Comparison of ENCODE assay signal across 8 mouse cellular contexts in the genomic region with DNA sequence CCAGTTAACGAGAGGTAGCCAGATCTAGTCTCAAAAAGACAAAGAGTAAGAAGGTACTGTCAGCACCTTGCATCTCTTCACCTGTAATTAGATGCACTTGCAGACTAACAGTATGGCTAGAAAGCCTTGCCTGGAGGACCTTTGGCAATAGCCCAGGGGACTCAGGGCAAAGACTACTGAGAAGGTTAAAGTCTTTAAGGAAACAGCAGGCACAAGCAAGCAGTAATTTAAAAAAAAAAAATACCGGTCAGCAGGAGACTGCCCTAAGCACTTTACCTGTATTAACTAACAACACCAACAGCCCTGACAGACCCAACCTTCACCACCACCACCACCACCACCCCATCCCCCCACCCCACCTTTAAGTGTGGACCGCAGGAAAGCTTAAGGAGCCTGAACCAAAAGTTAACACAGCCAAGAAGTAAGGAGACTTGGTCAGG. TPM values are rescaled to one million over a fixed set of nuclear protein-coding genes. Genes with fewer than 3 reads are reported as not detected.
DNase-seq lines count a peak whose midpoint lies in the region; ATAC-seq and TF ChIP-seq lines count a peak whose summit lies in the region.
"Not testable (repeated sequence)": the region's sequence is repeated elsewhere in the genome, so short reads cannot be mapped to it uniquely, and the experiment has no call there.

A gene (plus strand): TSS at position 390 of the 440 bp plus-strand sequence.

- H3ac ChIP-seq in myocyte (ENCODE audit: control insufficient read depth, insufficient read length), result peak within 1 kb of the TSS; percentile 62

- peaks cover 50% of the 10 kb centered on the region for H3K79me2 ChIP-seq in myocyte (ENCODE audit: control insufficient read depth, insufficient read depth)

- 20% methylated on average over 3 of the region's 3 CpGs for WGBS in forebrain, embryonic 14.5 days
- WGBS in hindbrain, embryonic 10.5 days, result 35% methylated on average over 3 of the region's 3 CpGs
- 20% methylated on average over 3 of the region's 3 CpGs for WGBS in kidney, adult 2 months
- 21% methylated on average over 3 of the region's 3 CpGs for WGBS in limb, embryonic 11.5 days
- 30% methylated on average over 3 of the region's 3 CpGs for WGBS in lung, embryonic 14.5 days
- WGBS in thymus, adult 2 months, result 74% methylated on average over 3 of the region's 3 CpGs

- H3K9ac ChIP-seq in forebrain, embryonic 14.5 days (ENCODE audit: low read length), result peak within 1 kb of the TSS; percentile 85
- H3K9ac ChIP-seq in limb, embryonic 11.5 days (ENCODE audit: low read length), result peak within 1 kb of the TSS; percentile 90
- H3K9ac ChIP-seq in lung, embryonic 14.5 days, result peak within 1 kb of the TSS; percentile 91

- not testable (repeated sequence) for H3K27ac ChIP-seq in forebrain, embryonic 14.5 days (ENCODE audit: low read depth, low read length); limb, embryonic 11.5 days (replicated peaks; ENCODE audit: low read depth, low read length)
- H3K27ac ChIP-seq in hindbrain, embryonic 10.5 days, result peak within 1 kb of the TSS; percentile 92
- H3K27ac ChIP-seq in kidney, adult 2 months (ENCODE audit: insufficient read depth, low read depth, low read length), result peak within 1 kb of the TSS; percentile 69
- H3K27ac ChIP-seq in lung, embryonic 14.5 days (ENCODE audit: low read depth), result peak within 1 kb of the TSS; percentile 16; the same call in 1 of the 2 replicates
- peak within 1 kb of the TSS; percentile 26; the same call in 1 of the 2 replicates for H3K27ac ChIP-seq in thymus, adult 2 months (ENCODE audit: control insufficient read depth, insufficient read depth, low read length)

- not testable (repeated sequence) for H3K9me3 ChIP-seq in forebrain, embryonic 14.5 days (replicated peaks; ENCODE audit: control insufficient read depth, low read length); hindbrain, embryonic 10.5 days; limb, embryonic 11.5 days (ENCODE audit: control insufficient read depth, low read length); lung, embryonic 14.5 days (ENCODE audit: low read depth, low read length)

- H3K27me3 ChIP-seq in forebrain, embryonic 14.5 days (replicated peaks; ENCODE audit: control insufficient read depth, insufficient read depth, low read length), result peaks cover 23% of the 10 kb centered on the region
- H3K27me3 ChIP-seq in hindbrain, embryonic 10.5 days (ENCODE audit: insufficient read depth, poor library complexity, severe bottlenecking), result peaks cover 32% of the 10 kb centered on the region
- not testable (repeated sequence) for H3K27me3 ChIP-seq in kidney, adult 2 months (replicated peaks; ENCODE audit: control insufficient read depth, insufficient read depth, low read length); limb, embryonic 11.5 days (ENCODE audit: control insufficient read depth, insufficient read depth, low read length); myocyte (ENCODE audit: control insufficient read depth, insufficient read depth, insufficient read length); thymus, adult 2 months (ENCODE audit: control insufficient read depth, insufficient read depth, low read length)
- peaks cover 16% of the 10 kb centered on the region for H3K27me3 ChIP-seq in lung, embryonic 14.5 days (ENCODE audit: insufficient read depth, low read length)

- not testable (repeated sequence) for TF ChIP-seq POLR2A in kidney, adult 2 months (IDR thresholded peaks at IDR 0.05; ENCODE audit: low read depth, low read length); myocyte (IDR thresholded peaks at IDR 0.05; ENCODE audit: insufficient read length, low read depth); thymus, adult 2 months (IDR thresholded peaks at IDR 0.05; ENCODE audit: control insufficient read depth, extremely low read depth, insufficient read depth, low read length, poor library complexity)

- TF ChIP-seq CTCF in kidney, adult 2 months (conservative IDR thresholded peaks at IDR 0.05; ENCODE audit: insufficient read depth, insufficient read length, low read depth, low read length); lung, embryonic 14.5 days (IDR thresholded peaks at IDR 0.05; ENCODE audit: low read depth); thymus, adult 2 months (IDR thresholded peaks at IDR 0.05; ENCODE audit: borderline replicate concordance, control insufficient read depth, extremely low read depth, insufficient read depth, low read length, poor library complexity): not testable (repeated sequence)

- peak; percentile 22 to 26 for DNase-seq in cerebellum, postnatal 10 days
- DNase-seq in forebrain, embryonic 14.5 days (ENCODE audit: low spot score); hindbrain, embryonic 10.5 days (ENCODE audit: low spot score); limb, embryonic 11.5 days (ENCODE audit: low spot score); lung, embryonic 14.5 days; thymus, adult 2 months: not testable (repeated sequence)
- DNase-seq in kidney, adult 2 months, result peak; percentile 93

- peaks cover 12% of the 10 kb centered on the region for H3K4me1 ChIP-seq in forebrain, embryonic 14.5 days (ENCODE audit: control insufficient read depth, insufficient read depth, low read length)
- peaks cover 51% of the 10 kb centered on the region for H3K4me1 ChIP-seq in hindbrain, embryonic 10.5 days (replicated peaks)
- peaks cover 35% of the 10 kb centered on the region for H3K4me1 ChIP-seq in kidney, adult 2 months (ENCODE audit: control insufficient read depth, insufficient read depth, low read length)
- peaks cover 22% of the 10 kb centered on the region for H3K4me1 ChIP-seq in limb, embryonic 11.5 days (ENCODE audit: control insufficient read depth, insufficient read depth, low read length)
- H3K4me1 ChIP-seq in lung, embryonic 14.5 days (ENCODE audit: insufficient read depth), result not testable (repeated sequence)
- H3K4me1 ChIP-seq in thymus, adult 2 months (replicated peaks; ENCODE audit: control insufficient read depth, insufficient read depth, low read length), result peaks cover 46% of the 10 kb centered on the region

- not testable (repeated sequence) for H3K36me3 ChIP-seq in forebrain, embryonic 14.5 days (ENCODE audit: control insufficient read depth, insufficient read depth, low read length); hindbrain, embryonic 10.5 days; kidney, adult 2 months (ENCODE audit: control insufficient read depth, insufficient read depth, low read length); limb, embryonic 11.5 days (ENCODE audit: control insufficient read depth, insufficient read depth, low read length); lung, embryonic 14.5 days (ENCODE audit: insufficient read depth); myocyte (ENCODE audit: control insufficient read depth, insufficient read depth); thymus, adult 2 months (ENCODE audit: control insufficient read depth, insufficient read depth, low read length)

- peak within 1 kb of the TSS; percentile 93 for H3K4me3 ChIP-seq in forebrain, embryonic 14.5 days (ENCODE audit: low read depth, low read length)
- H3K4me3 ChIP-seq in hindbrain, embryonic 10.5 days, result peak within 1 kb of the TSS; percentile 90
- peak within 1 kb of the TSS; percentile 64 for H3K4me3 ChIP-seq in kidney, adult 2 months (ENCODE audit: insufficient read depth, low read depth, low read length)
- peak within 1 kb of the TSS; percentile 99 for H3K4me3 ChIP-seq in limb, embryonic 11.5 days (ENCODE audit: low read depth, low read length)
- H3K4me3 ChIP-seq in lung, embryonic 14.5 days (ENCODE audit: low read depth, low read length), result peak within 1 kb of the TSS; percentile 96
- H3K4me3 ChIP-seq in myocyte, result peak within 1 kb of the TSS; percentile 31
- H3K4me3 ChIP-seq in thymus, adult 2 months (ENCODE audit: control insufficient read depth, insufficient read depth, low read length), result peak within 1 kb of the TSS; percentile 59

- ATAC-seq in forebrain, embryonic 14.5 days; limb, embryonic 11.5 days (ENCODE audit: insufficient number of reproducible peaks, low FRiP score, low TSS enrichment, low read depth); lung, embryonic 14.5 days (ENCODE audit: insufficient read depth): not testable (repeated sequence)

- H3K4me2 ChIP-seq in forebrain, embryonic 14.5 days (ENCODE audit: low read length), result peak within 1 kb of the TSS; percentile 69
- H3K4me2 ChIP-seq in limb, embryonic 11.5 days (ENCODE audit: low read depth, severe bottlenecking), result peak within 1 kb of the TSS; percentile 91
- peak within 1 kb of the TSS; percentile 94 for H3K4me2 ChIP-seq in lung, embryonic 14.5 days
- peak within 1 kb of the TSS; percentile 79 for H3K4me2 ChIP-seq in myocyte (ENCODE audit: low read depth)

RNA-seq across cellular contexts. Expression of the gene that starts here (rescaled TPM):
- polyA plus RNA-seq in forebrain, embryonic 14.5 days (2014; fragmentation: Nextera tagmentation; extraction: Ambion mirVana), result 0.07 TPM in 1 of 2 replicates, not detected in the other
- not detected in 2 replicates for polyA plus RNA-seq in hindbrain, embryonic 10.5 days (2016; fragmentation: Nextera tagmentation; extraction: Ambion mirVana)
- 1.2 TPM in 2 replicates for polyA plus RNA-seq in kidney, adult 2 months (2012; rRNA removed)
- polyA plus RNA-seq in limb, embryonic 11.5 days (2014; fragmentation: Nextera tagmentation; extraction: Ambion mirVana), result not detected in 2 replicates
- not detected in 2 replicates for polyA plus RNA-seq in lung, embryonic 14.5 days (2014; fragmentation: Nextera tagmentation; extraction: Ambion mirVana)
- 0.05 TPM for polyA plus RNA-seq in myocyte (2012; fragmentation: generic; extraction: Trizol)
- 0.04 and 0.05 TPM in 2 replicates for polyA plus RNA-seq in thymus, adult 2 months (2012; rRNA removed)

Comparison
In these comparisons a context has a peak if more than half of its experiments do, and no peak if none do; other contexts are left out.
1. H3K4me3 ChIP-seq: peak in every context shown above with its lines; median percentile 99 in limb, embryonic 11.5 days; 96 in lung, embryonic 14.5 days; 93 in forebrain, embryonic 14.5 days; 90 in hindbrain, embryonic 10.5 days; 64 in kidney, adult 2 months; 59 in thymus, adult 2 months; 31 in myocyte.